Mouse (Mus musculus): ENCODE measurements at regions not wholly inside any gene's neighbourhood (a gene's known extent, or its start where the extent isn't known, plus 50 kb on each side); places are given as distances from the start of the nearest gene placed in this dataset.

GRCm38 (mm10) chr6:145310601-145311000 is 60.6 kb upstream of the Kras start:
- no peak for DNase-seq (ENCODE audit: low spot score)

- DNase-seq (ENCODE audit: low spot score): no peak
Observed at GRCm38 (mm10) chr6:145309025-145309424, 59.0 kb upstream of the Kras start.

- peak; percentile 31 for DNase-seq (ENCODE audit: low spot score)
Observed at GRCm38 (mm10) chr6:145307237-145307636, 57.2 kb upstream of the Kras start.

- DNase-seq (ENCODE audit: low spot score): peak; percentile 33
Observed at GRCm38 (mm10) chr6:145306331-145307124, 56.5 kb upstream of the Kras start.

GRCm38 (mm10) chr6:145305669-145306068 is 55.6 kb upstream of the Kras start:
- no peak for DNase-seq (ENCODE audit: low spot score)

GRCm38 (mm10) chr6:145303641-145304070 is 53.6 kb upstream of the Kras start:
- DNase-seq (ENCODE audit: low spot score): no peak

GRCm38 (mm10) chr6:145302907-145303640 is 53.0 kb upstream of the Kras start:
- DNase-seq (ENCODE audit: low spot score): no peak

- no peak for DNase-seq (ENCODE audit: low spot score)
Observed at GRCm38 (mm10) chr6:145302105-145302504, 52.1 kb upstream of the Kras start.

GRCm38 (mm10) chr6:145300266-145300858 is 50.3 kb upstream of the Kras start:
- no peak for DNase-seq (ENCODE audit: low spot score)
